Mouse (Mus musculus): ENCODE measurements around the gene Ccdc51.

DNA sequence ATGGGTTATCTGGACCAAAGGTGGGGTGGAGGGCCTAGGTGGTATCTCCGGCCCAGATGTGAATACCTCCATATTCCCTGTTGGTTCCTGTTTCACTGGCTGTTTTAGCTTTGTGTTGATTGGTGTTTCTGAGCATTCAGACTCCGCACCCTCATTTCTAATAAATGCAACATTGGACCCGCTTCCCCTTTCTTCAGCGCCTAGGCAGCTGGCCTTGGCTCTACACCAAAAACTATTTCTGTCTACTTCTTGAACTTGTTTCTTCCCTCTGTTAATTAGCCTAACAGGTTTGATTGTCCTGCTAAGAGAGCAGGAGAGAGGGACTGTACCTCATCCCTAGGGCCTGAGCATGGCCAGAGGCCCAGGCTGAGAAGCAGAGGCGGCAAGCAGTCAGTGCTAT, 24.8 kb upstream of the Ccdc51 start:
- TF ChIP-seq POLR2A (IDR thresholded peaks at IDR 0.05; ENCODE audit: borderline replicate concordance, extremely low read depth, insufficient read depth, insufficient read length, poor library complexity, severe bottlenecking) (no peak), CTCF (IDR thresholded peaks at IDR 0.05; ENCODE audit: borderline replicate concordance, extremely low read depth, insufficient read depth, insufficient read length) (no peak)

Measured in brain, embryonic 14.5 days (tissue).